Mouse (Mus musculus): ENCODE measurements at regions not wholly inside any gene's neighbourhood (a gene's known extent, or its start where the extent isn't known, plus 50 kb on each side); places are given as distances from the start of the nearest gene placed in this dataset.

GRCm38 (mm10) chr2:78804931-78805330 is 63.0 kb upstream of the Ube2e3 start:
- CTCF ChIA-PET, result no interaction called here

GRCm38 (mm10) chr2:78803543-78803942 is 64.4 kb upstream of the Ube2e3 start:
- CTCF ChIA-PET, result no interaction called here

- CTCF ChIA-PET, result no interaction called here
These were observed 72.5 kb upstream of the Ube2e3 start for GRCm38 (mm10) chr2:78795446-78795845.

GRCm38 (mm10) chr2:78794734-78795133 is 73.2 kb upstream of the Ube2e3 start:
- CTCF ChIA-PET, result no interaction called here

- CTCF ChIA-PET, result no interaction called here
These were observed 78.8 kb upstream of the Ube2e3 start for GRCm38 (mm10) chr2:78789124-78789523.

GRCm38 (mm10) chr2:78788222-78788621 is 79.7 kb upstream of the Ube2e3 start:
- CTCF ChIA-PET, result no interaction called here

GRCm38 (mm10) chr2:78779949-78780348 is 88.0 kb upstream of the Ube2e3 start:
- CTCF ChIA-PET, result no interaction called here

- CTCF ChIA-PET, result no interaction called here
These were observed 90.3 kb upstream of the Ube2e3 start for GRCm38 (mm10) chr2:78777589-78777988.

- CTCF ChIA-PET, result no interaction called here
These were observed 113.6 kb upstream of the Ube2e3 start for GRCm38 (mm10) chr2:78754362-78754761.

- CTCF ChIA-PET, result interaction anchor here (0.6 kb wide), 1 partner anchor 153 kb away, joined by 3 read pairs; no protein-coding TSS in a partner anchor
These were observed 114.0 kb upstream of the Ube2e3 start for GRCm38 (mm10) chr2:78753918-78754317.

GRCm38 (mm10) chr2:78730161-78730560 is 137.8 kb upstream of the Ube2e3 start:
- CTCF ChIA-PET, result no interaction called here

GRCm38 (mm10) chr2:78726060-78726459 is 141.9 kb upstream of the Ube2e3 start:
- CTCF ChIA-PET, result no interaction called here

- CTCF ChIA-PET, result no interaction called here
These were observed 143.5 kb upstream of the Ube2e3 start for GRCm38 (mm10) chr2:78724416-78724815.

GRCm38 (mm10) chr2:78723423-78723822 is 144.5 kb upstream of the Ube2e3 start:
- CTCF ChIA-PET, result no interaction called here

GRCm38 (mm10) chr2:78722739-78723138 is 145.2 kb upstream of the Ube2e3 start:
- CTCF ChIA-PET, result no interaction called here

- CTCF ChIA-PET, result no interaction called here
These were observed 149.4 kb upstream of the Ube2e3 start for GRCm38 (mm10) chr2:78718550-78718949.

GRCm38 (mm10) chr2:78716157-78716798 is 151.6 kb upstream of the Ube2e3 start:
- CTCF ChIA-PET, result no interaction called here

GRCm38 (mm10) chr2:78694851-78695250 is 173.1 kb upstream of the Ube2e3 start:
- CTCF ChIA-PET, result no interaction called here

- CTCF ChIA-PET, result no interaction called here
These were observed 211.3 kb upstream of the Ube2e3 start for GRCm38 (mm10) chr2:78656668-78657067.

- CTCF ChIA-PET, result no interaction called here
These were observed 212.6 kb upstream of the Ube2e3 start for GRCm38 (mm10) chr2:78655156-78655855.

GRCm38 (mm10) chr2:78651549-78651948 is 216.4 kb upstream of the Ube2e3 start:
- CTCF ChIA-PET, result no interaction called here

- CTCF ChIA-PET, result no interaction called here
These were observed 227.6 kb upstream of the Ube2e3 start for GRCm38 (mm10) chr2:78640361-78640760.

- CTCF ChIA-PET, result no interaction called here
These were observed 242.7 kb upstream of the Ube2e3 start for GRCm38 (mm10) chr2:78625264-78625663.

- CTCF ChIA-PET, result no interaction called here
These were observed 261.5 kb upstream of the Ube2e3 start for GRCm38 (mm10) chr2:78606388-78606787.
